Mouse (Mus musculus) embryonic facial prominence, embryonic 11.5 days (tissue): ENCODE data around the gene Stard3. TPM values are rescaled to one million over a fixed set of nuclear protein-coding genes. Genes with fewer than 3 reads are reported as not detected.
A peak's percentile ranks its signal among the peaks of the same experiment; 100 is the strongest.

Experiments
- ATAC-seq: fragments of 200-750 bp; cut with Nextera tagmentation; replicated peaks from 2 replicates; pipeline ENCODE4 v1.8.0; 2017; ENCODE audit warnings: low read depth; ENCODE audit not compliant: insufficient number of reproducible peaks, low FRiP score, low TSS enrichment
- DNase-seq: peaks from one replicate; pipeline ENCODE4 v3.0.0-alpha.2; 2015; ENCODE audit warnings: low spot score
- H3K27ac ChIP-seq: fragments of 300-500 bp; sonication (generic); replicated peaks from 2 replicates; pipeline ENCODE4 v1.5.1; 2014; ENCODE audit warnings: mild to moderate bottlenecking, low read depth, low read length, control low read depth
- H3K27me3 ChIP-seq: fragments of 300-500 bp; sonication (generic); 2 replicates; pipeline ENCODE4 v1.6.1; 2014; ENCODE audit warnings: mild to moderate bottlenecking, low read length, moderate library complexity, mixed read lengths; ENCODE audit not compliant: control insufficient read depth, insufficient read depth
- H3K36me3 ChIP-seq: fragments of 300-500 bp; sonication (generic); replicated peaks from 2 replicates; pipeline ENCODE4 v1.6.1; 2014; ENCODE audit warnings: low read depth, mild to moderate bottlenecking, low read length, moderate library complexity, mixed read lengths; ENCODE audit not compliant: control insufficient read depth, insufficient read depth
- H3K4me1 ChIP-seq: fragments of 300-500 bp; sonication (generic); 2 replicates; pipeline ENCODE4 v1.6.1; 2014; ENCODE audit warnings: low read length, mixed read lengths; ENCODE audit not compliant: control insufficient read depth, insufficient read depth
- H3K4me2 ChIP-seq: fragments of 300-500 bp; sonication (generic); 2 replicates; pipeline ENCODE4 v1.6.1; 2014; ENCODE audit warnings: low read depth, mild to moderate bottlenecking, control low read depth, low read length, moderate library complexity
- H3K4me3 ChIP-seq: fragments of 300-500 bp; sonication (generic); 2 replicates; pipeline ENCODE4 v1.5.1; 2014; ENCODE audit warnings: low read depth, low read length, control low read depth
- H3K9ac ChIP-seq: fragments of 300-500 bp; sonication (generic); replicated peaks from 2 replicates; pipeline ENCODE4 v1.6.1; 2014; ENCODE audit warnings: mild to moderate bottlenecking, control low read depth, low read length
- H3K9me3 ChIP-seq: fragments of 300-500 bp; sonication (generic); replicated peaks from 2 replicates; pipeline ENCODE4 v1.6.1; 2016; ENCODE audit warnings: mild to moderate bottlenecking, low read length, inconsistent platforms, mixed read lengths; ENCODE audit not compliant: control insufficient read depth
- WGBS: fragments of 180-500 bp; shearing (Covaris S2); extraction: QIAGEN DNeasy Blood & Tissue Kit; methylation state at CpG from one replicate; pipeline ENCODE4 v1.1.7; 2014; 5-methylcytosine and 5-hydroxymethylcytosine counted together
- polyA plus RNA-seq: library from polyadenylated mRNA; unstranded; fragments of >200 nt; fragmentation: Nextera tagmentation; extraction: Ambion mirVana; gene quantifications from 2 replicates; pipeline ENCODE4 v1.2.1, GENCODE M21; 2014

Stard3 gene
- polyA plus RNA-seq, 1 experiment from 2014 or later, result 31.1 TPM

- ATAC-seq, result no peak
- Histone ChIP-seq H3K4me1 (no peaks in the 10 kb centered on the region), H3K27ac (no peak overlapping the region), H3K4me2 (no peak overlapping the region), H3K27me3 (peaks cover 90% of the 10 kb centered on the region), H3K9ac (no peak overlapping the region), H3K4me3 (no peak overlapping the region), H3K36me3 (no peaks in the 10 kb centered on the region), H3K9me3 (no peaks in the 10 kb centered on the region)
- WGBS, result 9% methylated on average over 12 of the region's 12 CpGs
- DNase-seq, result no peak
Observed at GRCm38 (mm10) chr11:98320381-98320780, 37.8 kb upstream of the Stard3 start.

- Histone ChIP-seq H3K27me3 (peaks cover 96% of the 10 kb centered on the region), H3K4me2 (no peak overlapping the region), H3K9me3 (no peaks in the 10 kb centered on the region), H3K36me3 (no peaks in the 10 kb centered on the region), H3K4me3 (no peak overlapping the region), H3K4me1 (no peaks in the 10 kb centered on the region), H3K9ac (no peak overlapping the region), H3K27ac (no peak overlapping the region)
- no peak for DNase-seq
- no peak for ATAC-seq
- WGBS, result 2% methylated on average over 30 of the region's 30 CpGs
Observed at GRCm38 (mm10) chr11:98320806-98321676, 37.1 kb upstream of the Stard3 start.

GRCm38 (mm10) chr11:98321677-98322003 lies 36.5 kb upstream of the Stard3 start:
- Histone ChIP-seq H3K4me3 (no peak overlapping the region), H3K4me2 (no peak overlapping the region), H3K27ac (no peak overlapping the region), H3K9me3 (no peaks in the 10 kb centered on the region), H3K9ac (no peak overlapping the region), H3K27me3 (peaks cover 94% of the 10 kb centered on the region), H3K4me1 (no peaks in the 10 kb centered on the region), H3K36me3 (no peaks in the 10 kb centered on the region)
- ATAC-seq (no peak), DNase-seq (no peak)
- 3% methylated on average over 5 of the region's 5 CpGs for WGBS

- H3K4me3 ChIP-seq, result no peak overlapping the region
- no peaks in the 10 kb centered on the region for H3K36me3 ChIP-seq
- ATAC-seq (no peak), DNase-seq (no peak)
- no peaks in the 10 kb centered on the region for H3K9me3 ChIP-seq
- H3K4me1 ChIP-seq, result no peaks in the 10 kb centered on the region
- WGBS, result 5% methylated on average over 1 of the region's 1 CpGs
- H3K9ac ChIP-seq, result no peak overlapping the region
- no peak overlapping the region for H3K27ac ChIP-seq
- no peak overlapping the region for H3K4me2 ChIP-seq
- H3K27me3 ChIP-seq, result peaks cover 94% of the 10 kb centered on the region
Observed at GRCm38 (mm10) chr11:98322159-98322558, 36.0 kb upstream of the Stard3 start.

GRCm38 (mm10) chr11:98323136-98323866 lies 34.9 kb upstream of the Stard3 start:
- H3K36me3 ChIP-seq, result no peaks in the 10 kb centered on the region
- ATAC-seq (no peak), DNase-seq (no peak)
- peaks cover 94% of the 10 kb centered on the region for H3K27me3 ChIP-seq
- H3K4me2 ChIP-seq, result no peak overlapping the region
- WGBS, result 5% methylated on average over 9 of the region's 10 CpGs
- no peaks in the 10 kb centered on the region for H3K9me3 ChIP-seq
- no peak overlapping the region for H3K27ac ChIP-seq
- H3K4me3 ChIP-seq, result no peak overlapping the region
- peaks cover 9% of the 10 kb centered on the region; the same call in 1 of the 2 replicates for H3K4me1 ChIP-seq
- H3K9ac ChIP-seq, result no peak overlapping the region

GRCm38 (mm10) chr11:98323933-98324332 lies 34.2 kb upstream of the Stard3 start:
- peak; percentile 69 for DNase-seq
- WGBS, result under 1% methylated on average over 9 of the region's 9 CpGs

DNA sequence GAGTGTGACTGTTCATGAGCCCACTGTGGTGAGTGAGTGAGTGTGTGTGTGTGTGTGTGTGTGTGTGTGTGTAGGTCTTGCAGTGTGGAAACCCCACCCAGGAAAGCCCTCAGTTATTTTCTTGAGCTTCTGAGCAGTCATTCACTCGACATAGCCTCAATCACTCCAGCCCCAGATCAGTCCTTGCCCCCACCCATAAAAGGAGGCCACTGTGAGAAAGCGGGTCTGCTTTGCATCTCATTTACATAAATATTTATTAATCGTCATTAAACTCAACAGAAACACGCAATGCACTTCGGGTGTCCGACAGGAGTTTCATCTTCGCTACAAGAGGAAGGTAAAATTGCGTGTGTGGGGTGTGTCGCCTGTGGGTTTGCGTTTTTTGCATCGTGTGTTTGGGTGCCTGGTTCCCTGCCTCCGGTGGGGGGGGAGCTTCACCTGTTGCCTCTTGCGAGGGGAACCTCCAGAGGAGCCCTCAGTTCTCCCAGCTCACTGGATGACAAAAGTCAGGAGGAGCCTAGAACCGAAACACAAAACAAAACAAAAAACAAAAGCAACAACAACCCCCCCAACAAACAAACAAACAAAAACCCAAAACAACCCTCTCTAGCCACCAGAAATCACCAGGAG lies 32.9 kb upstream of the Stard3 start:
- H3K27me3 ChIP-seq, result peaks cover 97% of the 10 kb centered on the region
- peaks cover 10% of the 10 kb centered on the region; the same call in 1 of the 2 replicates for H3K4me1 ChIP-seq
- WGBS, result 4% methylated on average over 14 of the region's 14 CpGs
- H3K9me3 ChIP-seq, result no peaks in the 10 kb centered on the region
- H3K9ac ChIP-seq, result no peak overlapping the region
- DNase-seq (no peak), ATAC-seq (no peak)
- H3K4me2 ChIP-seq, result no peak overlapping the region
- no peak overlapping the region for H3K27ac ChIP-seq
- H3K4me3 ChIP-seq, result no peak overlapping the region
- H3K36me3 ChIP-seq, result no peaks in the 10 kb centered on the region

More at GRCm38 (mm10) chr11:98323933-98324332, 34.2 kb upstream of the Stard3 start:
- no peaks in the 10 kb centered on the region for H3K36me3 ChIP-seq
- no peak overlapping the region for H3K9ac ChIP-seq
- ATAC-seq, result no peak
- H3K9me3 ChIP-seq, result no peaks in the 10 kb centered on the region
- no peak overlapping the region for H3K4me2 ChIP-seq
- peaks cover 94% of the 10 kb centered on the region for H3K27me3 ChIP-seq
- no peak overlapping the region for H3K4me3 ChIP-seq
- H3K4me1 ChIP-seq, result peaks cover 10% of the 10 kb centered on the region; the same call in 1 of the 2 replicates
- H3K27ac ChIP-seq, result no peak overlapping the region
